ENCODE assay signal across 9 mouse cellular contexts in genomic region chr10:71028066-71028844, GRCm38 (mm10).
DNase-seq lines count a peak whose midpoint lies in the region; ATAC-seq lines count a peak whose summit lies in the region.
"Had no signal": no experiment of that assay in that cellular context is flagged by ENCODE, and none has a peak within 500 bp of the region (broad histone marks: within the 10 kb centered on the region; RNA-seq: fewer than 3 reads in every experiment).

No protein-coding gene starts in this region.

- H3K4me1 ChIP-seq in forebrain, embryonic 14.5 days (ENCODE audit: control insufficient read depth, insufficient read depth, low read length), result no peaks in the 10 kb centered on the region
- no peaks in the 10 kb centered on the region for H3K4me1 ChIP-seq in forebrain, embryonic 11.5 days (replicated peaks; ENCODE audit: control insufficient read depth, insufficient read depth, low read length)
- peaks cover 40% of the 10 kb centered on the region for H3K4me1 ChIP-seq in heart, embryonic 12.5 days (replicated peaks)
- H3K4me1 ChIP-seq in hindbrain, embryonic 14.5 days (replicated peaks; ENCODE audit: control insufficient read depth, insufficient read depth, low read length), result no peaks in the 10 kb centered on the region

- peak; percentile 40 for DNase-seq in forebrain, embryonic 14.5 days (ENCODE audit: low spot score)
- DNase-seq in forebrain, embryonic 11.5 days (ENCODE audit: low spot score), result no peak
- DNase-seq in layer of hippocampus, adult 9-11 months, result peak; percentile 51
- DNase-seq in layer of hippocampus, adult 11-12 months (ENCODE audit: low spot score), result no peak
- DNase-seq in right cerebral cortex, postnatal 14 days, result peak; percentile 13
- no peak for DNase-seq in urinary bladder, adult 18-20 months (ENCODE audit: low spot score in 2 of 2)
- no peak for DNase-seq in hindbrain, embryonic 14.5 days (ENCODE audit: low spot score)

- H3K4me3 ChIP-seq in forebrain, embryonic 14.5 days (ENCODE audit: low read depth, low read length), result no peak overlapping the region
- no peak overlapping the region for H3K4me3 ChIP-seq in forebrain, embryonic 11.5 days (ENCODE audit: low read depth, low read length)
- H3K4me3 ChIP-seq in heart, embryonic 12.5 days, result no peak overlapping the region
- H3K4me3 ChIP-seq in hindbrain, embryonic 14.5 days (replicated peaks; ENCODE audit: low read length), result no peak overlapping the region

- no peak overlapping the region for H3K4me2 ChIP-seq in forebrain, embryonic 14.5 days (ENCODE audit: low read length)
- no peak overlapping the region for H3K4me2 ChIP-seq in forebrain, embryonic 11.5 days (ENCODE audit: low read depth, low read length, severe bottlenecking)
- H3K4me2 ChIP-seq in heart, embryonic 12.5 days, result peak overlapping the region; percentile 51
- H3K4me2 ChIP-seq in hindbrain, embryonic 14.5 days (replicated peaks), result no peak overlapping the region

- no peaks in the 10 kb centered on the region for H3K9me3 ChIP-seq in forebrain, embryonic 14.5 days (replicated peaks; ENCODE audit: control insufficient read depth, low read length)
- no peaks in the 10 kb centered on the region for H3K9me3 ChIP-seq in forebrain, embryonic 11.5 days (ENCODE audit: control insufficient read depth, low read length)
- H3K9me3 ChIP-seq in heart, embryonic 12.5 days (replicated peaks), result no peaks in the 10 kb centered on the region
- H3K9me3 ChIP-seq in hindbrain, embryonic 14.5 days (ENCODE audit: control insufficient read depth, low read length), result no peaks in the 10 kb centered on the region

- H3K27ac ChIP-seq in forebrain, embryonic 14.5 days (ENCODE audit: low read depth, low read length), result no peak overlapping the region
- no peak overlapping the region for H3K27ac ChIP-seq in forebrain, embryonic 11.5 days (ENCODE audit: low read depth, low read length)
- H3K27ac ChIP-seq in heart, embryonic 12.5 days (ENCODE audit: poor library complexity, severe bottlenecking), result peak overlapping the region; percentile 48
- no peak overlapping the region for H3K27ac ChIP-seq in hindbrain, embryonic 14.5 days
- H3K27ac ChIP-seq: liver, embryonic 14.5 days had no signal

- 67% methylated on average over 14 of the region's 14 CpGs for WGBS in forebrain, embryonic 14.5 days
- WGBS in forebrain, embryonic 11.5 days, result 77% methylated on average over 14 of the region's 14 CpGs
- 25% methylated on average over 14 of the region's 14 CpGs for WGBS in heart, embryonic 12.5 days
- WGBS in hindbrain, embryonic 14.5 days, result 78% methylated on average over 14 of the region's 14 CpGs

- no peaks in the 10 kb centered on the region for H3K27me3 ChIP-seq in forebrain, embryonic 14.5 days (replicated peaks; ENCODE audit: control insufficient read depth, insufficient read depth, low read length)
- no peaks in the 10 kb centered on the region for H3K27me3 ChIP-seq in forebrain, embryonic 11.5 days (ENCODE audit: control insufficient read depth, insufficient read depth, low read length)
- no peaks in the 10 kb centered on the region for H3K27me3 ChIP-seq in heart, embryonic 12.5 days (replicated peaks)
- no peaks in the 10 kb centered on the region for H3K27me3 ChIP-seq in hindbrain, embryonic 14.5 days (ENCODE audit: control insufficient read depth, insufficient read depth, low read length)

- peak; percentile 34; the same call in 1 of the 2 replicates for ATAC-seq in forebrain, embryonic 14.5 days
- no peak for ATAC-seq in forebrain, embryonic 11.5 days (replicated peaks; ENCODE audit: low FRiP score)
- ATAC-seq in heart, embryonic 12.5 days (ENCODE audit: insufficient number of reproducible peaks, low FRiP score), result no peak
- no peak for ATAC-seq in hindbrain, embryonic 14.5 days (ENCODE audit: low FRiP score)

- no peak overlapping the region for H3K9ac ChIP-seq in forebrain, embryonic 14.5 days (ENCODE audit: low read length)
- H3K9ac ChIP-seq in forebrain, embryonic 11.5 days (ENCODE audit: low read length), result no peak overlapping the region
- no peak overlapping the region for H3K9ac ChIP-seq in heart, embryonic 12.5 days
- H3K9ac ChIP-seq in hindbrain, embryonic 14.5 days, result no peak overlapping the region
- H3K9ac ChIP-seq: liver, embryonic 14.5 days had no signal

- no peaks in the 10 kb centered on the region for H3K36me3 ChIP-seq in forebrain, embryonic 14.5 days (ENCODE audit: control insufficient read depth, insufficient read depth, low read length)
- H3K36me3 ChIP-seq in forebrain, embryonic 11.5 days (ENCODE audit: control insufficient read depth, insufficient read depth, low read length), result no peaks in the 10 kb centered on the region
- no peaks in the 10 kb centered on the region for H3K36me3 ChIP-seq in heart, embryonic 12.5 days
- no peaks in the 10 kb centered on the region for H3K36me3 ChIP-seq in hindbrain, embryonic 14.5 days (replicated peaks; ENCODE audit: control insufficient read depth, insufficient read depth)

Comparison
In these comparisons a context has a peak if more than half of its experiments do, and no peak if none do; other contexts are left out.
1. DNase-seq: peak in forebrain, embryonic 14.5 days (single experiment), layer of hippocampus, adult 9-11 months (single experiment) and right cerebral cortex, postnatal 14 days (single experiment); none in forebrain, embryonic 11.5 days (single experiment), layer of hippocampus, adult 11-12 months (single experiment), urinary bladder, adult 18-20 months (0 of 2) and hindbrain, embryonic 14.5 days (single experiment).